Mouse (Mus musculus): ENCODE results near the gene Sprr2a3. TPM values are rescaled to one million over a fixed set of nuclear protein-coding genes. Genes with fewer than 3 reads are reported as not detected.
A peak's percentile ranks its signal among the peaks of the same experiment; 100 is the strongest.
"Not testable (repeated sequence)": the region's sequence is repeated elsewhere in the genome, so short reads cannot be mapped to it uniquely, and the experiment has no call there.

Sprr2a3 gene
- polyA plus RNA-seq, 1 experiment from 2014 or later = not detected

- H3K4me1 ChIP-seq (ENCODE audit: control insufficient read depth, insufficient read depth, low read length); H3K9me3 ChIP-seq (ENCODE audit: control insufficient read depth, low read length); H3K36me3 ChIP-seq (ENCODE audit: control insufficient read depth, insufficient read depth, low read length); H3K4me2 ChIP-seq; H3K4me3 ChIP-seq (ENCODE audit: low read depth, low read length); H3K27ac ChIP-seq (ENCODE audit: low read depth, low read length); H3K27me3 ChIP-seq (ENCODE audit: control insufficient read depth, insufficient read depth, low read length); H3K9ac ChIP-seq (ENCODE audit: low read length); DNase-seq (ENCODE audit: low spot score, missing footprints): not testable (repeated sequence)
- peak; percentile 65 for ATAC-seq (ENCODE audit: low FRiP score)
These were observed 26.7 kb upstream of the Sprr2a3 start for GRCm38 (mm10) chr3:92258526-92258925.

- DNase-seq (ENCODE audit: low spot score, missing footprints); H3K9ac ChIP-seq (ENCODE audit: low read length); H3K4me3 ChIP-seq (ENCODE audit: low read depth, low read length); ATAC-seq (ENCODE audit: low FRiP score); H3K4me2 ChIP-seq; H3K4me1 ChIP-seq (ENCODE audit: control insufficient read depth, insufficient read depth, low read length); H3K9me3 ChIP-seq (ENCODE audit: control insufficient read depth, low read length); H3K27me3 ChIP-seq (ENCODE audit: control insufficient read depth, insufficient read depth, low read length); H3K27ac ChIP-seq (ENCODE audit: low read depth, low read length); H3K36me3 ChIP-seq (ENCODE audit: control insufficient read depth, insufficient read depth, low read length): not testable (repeated sequence)
- WGBS = no CpG with 5 or more reads among the region's 2 CpGs
These were observed 21.8 kb upstream of the Sprr2a3 start for GRCm38 (mm10) chr3:92263462-92263861.

GRCm38 (mm10) chr3:92271414-92271985, 13.7 kb upstream of the Sprr2a3 start:
- not testable (repeated sequence) for H3K4me1 ChIP-seq (ENCODE audit: control insufficient read depth, insufficient read depth, low read length); H3K27ac ChIP-seq (ENCODE audit: low read depth, low read length); H3K4me3 ChIP-seq (ENCODE audit: low read depth, low read length); H3K9ac ChIP-seq (ENCODE audit: low read length); H3K36me3 ChIP-seq (ENCODE audit: control insufficient read depth, insufficient read depth, low read length); H3K27me3 ChIP-seq (ENCODE audit: control insufficient read depth, insufficient read depth, low read length); H3K4me2 ChIP-seq; H3K9me3 ChIP-seq (ENCODE audit: control insufficient read depth, low read length); DNase-seq (ENCODE audit: low spot score, missing footprints)
- ATAC-seq (ENCODE audit: low FRiP score) = peak; percentile 27; the same call in 1 of the 2 replicates
- no CpG with 5 or more reads among the region's 4 CpGs for WGBS

- not testable (repeated sequence) for H3K4me1 ChIP-seq (ENCODE audit: control insufficient read depth, insufficient read depth, low read length); H3K4me3 ChIP-seq (ENCODE audit: low read depth, low read length); H3K27me3 ChIP-seq (ENCODE audit: control insufficient read depth, insufficient read depth, low read length); H3K27ac ChIP-seq (ENCODE audit: low read depth, low read length); H3K4me2 ChIP-seq; H3K9me3 ChIP-seq (ENCODE audit: control insufficient read depth, low read length); H3K36me3 ChIP-seq (ENCODE audit: control insufficient read depth, insufficient read depth, low read length); DNase-seq (ENCODE audit: low spot score, missing footprints); H3K9ac ChIP-seq (ENCODE audit: low read length); ATAC-seq (ENCODE audit: low FRiP score)
These were observed 11.7 kb upstream of the Sprr2a3 start for GRCm38 (mm10) chr3:92273504-92273903.

GRCm38 (mm10) chr3:92274018-92274417, 11.2 kb upstream of the Sprr2a3 start:
- not testable (repeated sequence) for H3K27me3 ChIP-seq (ENCODE audit: control insufficient read depth, insufficient read depth, low read length); ATAC-seq (ENCODE audit: low FRiP score); H3K4me1 ChIP-seq (ENCODE audit: control insufficient read depth, insufficient read depth, low read length); H3K4me2 ChIP-seq; H3K4me3 ChIP-seq (ENCODE audit: low read depth, low read length); H3K9me3 ChIP-seq (ENCODE audit: control insufficient read depth, low read length); H3K27ac ChIP-seq (ENCODE audit: low read depth, low read length); DNase-seq (ENCODE audit: low spot score, missing footprints); H3K36me3 ChIP-seq (ENCODE audit: control insufficient read depth, insufficient read depth, low read length); H3K9ac ChIP-seq (ENCODE audit: low read length)
- no CpG with 5 or more reads among the region's 1 CpGs for WGBS

GRCm38 (mm10) chr3:92279663-92280062, 5.6 kb upstream of the Sprr2a3 start:
- H3K27me3 ChIP-seq (ENCODE audit: control insufficient read depth, insufficient read depth, low read length); H3K9ac ChIP-seq (ENCODE audit: low read length); H3K4me3 ChIP-seq (ENCODE audit: low read depth, low read length); H3K36me3 ChIP-seq (ENCODE audit: control insufficient read depth, insufficient read depth, low read length); H3K4me1 ChIP-seq (ENCODE audit: control insufficient read depth, insufficient read depth, low read length); H3K9me3 ChIP-seq (ENCODE audit: control insufficient read depth, low read length); DNase-seq (ENCODE audit: low spot score, missing footprints); H3K4me2 ChIP-seq; H3K27ac ChIP-seq (ENCODE audit: low read depth, low read length); ATAC-seq (ENCODE audit: low FRiP score): not testable (repeated sequence)

- not testable (repeated sequence) for H3K27ac ChIP-seq (ENCODE audit: low read depth, low read length); H3K9me3 ChIP-seq (ENCODE audit: control insufficient read depth, low read length); H3K36me3 ChIP-seq (ENCODE audit: control insufficient read depth, insufficient read depth, low read length); H3K4me3 ChIP-seq (ENCODE audit: low read depth, low read length); H3K4me2 ChIP-seq; ATAC-seq (ENCODE audit: low FRiP score); H3K4me1 ChIP-seq (ENCODE audit: control insufficient read depth, insufficient read depth, low read length); H3K27me3 ChIP-seq (ENCODE audit: control insufficient read depth, insufficient read depth, low read length); DNase-seq (ENCODE audit: low spot score, missing footprints); H3K9ac ChIP-seq (ENCODE audit: low read length)
- WGBS = 96% methylated on average over 5 of the region's 12 CpGs
These were observed 4.1 kb upstream of the Sprr2a3 start for GRCm38 (mm10) chr3:92280963-92281606.

GRCm38 (mm10) chr3:92288489-92288888, 3.3 kb downstream of the Sprr2a3 start:
- WGBS = 78% methylated on average over 3 of the region's 6 CpGs
- not testable (repeated sequence) for ATAC-seq (ENCODE audit: low FRiP score); H3K4me2 ChIP-seq; DNase-seq (ENCODE audit: low spot score, missing footprints); H3K4me1 ChIP-seq (ENCODE audit: control insufficient read depth, insufficient read depth, low read length); H3K27me3 ChIP-seq (ENCODE audit: control insufficient read depth, insufficient read depth, low read length); H3K27ac ChIP-seq (ENCODE audit: low read depth, low read length); H3K9ac ChIP-seq (ENCODE audit: low read length); H3K9me3 ChIP-seq (ENCODE audit: control insufficient read depth, low read length); H3K4me3 ChIP-seq (ENCODE audit: low read depth, low read length); H3K36me3 ChIP-seq (ENCODE audit: control insufficient read depth, insufficient read depth, low read length)

- no peak for ATAC-seq (ENCODE audit: low FRiP score)
- no peaks in the 10 kb centered on the region for H3K36me3 ChIP-seq (ENCODE audit: control insufficient read depth, insufficient read depth, low read length)
- 95% methylated on average over 1 of the region's 1 CpGs for WGBS
These were observed 22.2 kb downstream of the Sprr2a3 start for GRCm38 (mm10) chr3:92307406-92307805.

More at GRCm38 (mm10) chr3:92307406-92307805, 22.2 kb downstream of the Sprr2a3 start:
- Histone ChIP-seq H3K9ac (ENCODE audit: low read length) (no peak overlapping the region), H3K4me3 (ENCODE audit: low read depth, low read length) (no peak overlapping the region), H3K4me1 (ENCODE audit: control insufficient read depth, insufficient read depth, low read length) (no peaks in the 10 kb centered on the region), H3K4me2 (no peak overlapping the region), H3K27ac (ENCODE audit: low read depth, low read length) (no peak overlapping the region), H3K9me3 (ENCODE audit: control insufficient read depth, low read length) (no peaks in the 10 kb centered on the region), H3K27me3 (ENCODE audit: control insufficient read depth, insufficient read depth, low read length) (no peaks in the 10 kb centered on the region)
- no peak for DNase-seq (ENCODE audit: low spot score, missing footprints)
